Mouse (Mus musculus) spleen, postnatal 36 days (tissue): Measurements from ENCODE around the gene Otp.
A peak's percentile ranks its signal among the peaks of the same experiment; 100 is the strongest.

Experiments used
- DNase-seq, 2 experiments: peaks; one replicate each; pipeline ENCODE4 v3.0.0; 2022; ENCODE audit warnings: low spot score in 2 of 2, mixed read lengths in 1 of 2

Otp gene

DNA sequence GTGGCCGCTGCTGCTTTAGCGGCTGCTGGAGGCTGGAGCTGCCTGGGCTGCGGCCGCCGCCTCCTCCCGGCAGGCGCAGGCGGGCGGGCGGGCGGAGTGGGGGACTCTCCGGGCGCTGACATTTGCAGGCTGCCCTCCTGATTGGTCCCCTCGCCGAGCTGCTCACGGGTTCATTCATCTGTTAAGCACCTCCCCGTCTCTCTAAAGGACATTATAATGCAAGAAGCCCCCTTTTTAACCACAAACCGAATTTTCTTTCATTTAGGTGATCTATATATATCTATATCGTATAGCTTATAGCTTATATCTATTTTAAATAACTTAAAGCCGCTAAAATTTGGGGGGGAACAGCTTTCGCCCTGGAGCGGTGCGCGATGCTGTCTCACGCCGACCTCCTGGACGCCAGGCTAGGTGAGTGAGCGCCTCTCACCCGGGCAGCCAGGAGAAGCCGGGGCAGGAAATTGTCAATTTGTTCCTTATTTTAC lies at the start of gene Otp:
Gene Otp (plus strand): TSS at position 207 of the 485 bp plus-strand sequence.
- no peak for DNase-seq

DNA sequence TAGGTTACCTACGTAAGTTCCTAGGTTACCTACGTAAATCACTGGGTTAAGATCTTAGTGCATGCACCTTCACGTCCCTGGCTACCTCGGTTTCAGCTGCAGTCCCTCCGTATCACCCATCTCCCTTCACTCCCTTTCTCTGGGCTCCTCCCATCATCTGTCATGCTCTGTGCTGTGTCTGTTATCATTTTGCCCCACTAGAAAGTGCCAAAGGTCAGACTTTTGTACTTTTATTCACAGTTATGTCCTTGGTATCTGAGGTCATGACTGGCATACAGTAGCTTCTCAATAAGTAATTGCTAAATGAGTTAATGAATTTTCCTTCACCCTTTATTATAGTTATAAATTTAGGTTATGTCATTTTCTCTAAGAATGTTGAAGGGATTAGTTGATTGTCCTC lies 49.0 kb upstream of the Otp start:
- DNase-seq = no peak

DNA sequence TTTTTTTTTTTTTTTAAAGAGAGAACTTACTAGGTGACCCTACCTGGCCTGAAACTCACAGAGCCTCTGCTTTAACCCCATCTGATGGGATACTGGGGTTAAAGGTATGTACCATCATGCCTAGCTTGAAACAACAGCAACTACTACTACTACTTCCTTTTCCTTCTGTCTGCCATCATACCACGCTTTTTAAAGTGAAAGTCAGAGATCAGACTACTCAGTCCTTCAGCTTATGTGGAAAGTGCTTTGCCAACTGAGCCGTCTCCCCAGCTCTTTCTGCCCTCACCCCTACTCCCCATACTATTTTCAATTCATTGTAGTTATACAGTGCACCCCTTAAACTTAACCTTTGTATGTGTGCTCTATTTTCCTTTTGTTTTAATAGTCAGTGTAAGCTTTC lies 48.4 kb upstream of the Otp start:
- DNase-seq = no peak

DNA sequence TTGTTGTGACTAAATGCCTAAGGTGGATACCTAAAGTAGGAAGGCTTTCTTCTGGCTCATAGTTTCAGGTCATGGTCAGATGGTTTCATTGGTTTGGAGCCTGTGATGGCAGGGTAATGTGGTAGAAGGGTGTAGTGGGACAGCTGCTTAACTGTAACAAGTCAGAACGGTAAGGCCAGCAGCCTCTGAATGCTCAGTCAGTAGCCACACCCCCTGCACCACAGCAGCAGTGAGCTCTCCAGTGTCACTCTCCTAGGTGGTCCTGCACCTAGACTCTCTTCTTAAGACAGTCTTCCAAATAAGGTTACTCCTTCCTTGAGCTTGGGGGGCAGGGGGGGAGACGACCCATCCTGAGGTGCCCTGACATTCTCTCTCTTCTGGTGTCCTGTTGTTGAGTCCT lies 47.6 kb upstream of the Otp start:
- DNase-seq = no peak

DNA sequence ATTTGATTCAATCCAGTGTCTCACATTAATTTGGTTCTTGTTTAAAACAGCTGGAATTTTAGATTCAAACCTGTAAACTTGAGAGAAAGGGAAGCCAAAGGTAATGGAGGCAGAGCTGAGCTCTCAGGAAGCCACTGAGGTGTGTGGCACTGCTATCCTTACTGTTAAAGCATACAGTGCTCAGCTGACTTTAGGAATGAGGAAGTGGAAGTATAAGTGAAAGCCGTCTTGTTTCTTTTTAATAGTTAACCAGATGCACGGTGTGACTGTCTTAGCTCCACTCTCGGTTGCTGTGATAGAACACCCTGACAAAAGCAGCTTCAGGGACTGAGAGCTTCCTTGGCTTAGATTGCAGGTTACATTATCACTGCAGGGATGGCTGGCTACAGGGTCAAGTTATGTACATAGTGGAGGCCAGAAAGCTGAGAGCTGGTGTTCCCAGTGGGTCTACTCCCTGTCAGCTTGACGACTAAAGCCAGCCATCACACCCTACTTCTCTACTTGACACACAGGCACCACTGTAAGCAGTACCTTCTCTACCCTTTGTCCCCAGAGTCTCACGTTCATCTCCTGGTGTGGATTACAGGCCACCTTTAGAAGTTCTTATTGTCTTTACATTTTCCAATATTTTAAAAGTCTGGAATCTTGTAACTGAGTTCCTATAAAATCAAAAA lies 37.2 kb upstream of the Otp start:
- peak in 1 of 2 experiments; percentile 2 for DNase-seq

DNA sequence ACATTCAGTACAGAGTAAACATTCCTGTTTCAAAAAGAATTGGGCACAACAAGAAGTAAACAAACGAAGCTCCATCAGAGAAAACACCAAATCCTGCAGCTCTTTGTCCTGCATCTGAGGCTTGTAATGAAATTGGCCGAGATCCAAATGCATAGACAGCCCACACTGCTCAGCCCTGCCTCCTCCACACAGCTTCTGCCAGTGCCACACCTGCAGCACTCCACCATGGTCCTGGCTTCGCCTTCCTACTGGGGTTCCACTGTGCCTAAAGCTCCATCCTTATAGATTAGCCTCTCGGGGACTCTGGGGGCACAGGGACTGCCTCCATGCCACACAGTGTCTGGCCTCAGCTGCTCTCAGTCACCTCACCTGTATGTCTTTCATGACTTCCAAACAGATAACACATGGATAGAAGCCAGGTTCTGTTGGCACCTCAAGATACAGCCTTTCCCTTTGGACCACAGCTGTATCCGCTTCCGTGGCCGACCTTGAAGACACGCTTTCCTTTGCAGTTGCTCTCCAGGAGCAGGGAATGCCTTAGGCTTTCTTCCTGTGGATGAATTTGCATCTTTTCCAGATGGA lies 36.6 kb upstream of the Otp start:
- DNase-seq = no peak

DNA sequence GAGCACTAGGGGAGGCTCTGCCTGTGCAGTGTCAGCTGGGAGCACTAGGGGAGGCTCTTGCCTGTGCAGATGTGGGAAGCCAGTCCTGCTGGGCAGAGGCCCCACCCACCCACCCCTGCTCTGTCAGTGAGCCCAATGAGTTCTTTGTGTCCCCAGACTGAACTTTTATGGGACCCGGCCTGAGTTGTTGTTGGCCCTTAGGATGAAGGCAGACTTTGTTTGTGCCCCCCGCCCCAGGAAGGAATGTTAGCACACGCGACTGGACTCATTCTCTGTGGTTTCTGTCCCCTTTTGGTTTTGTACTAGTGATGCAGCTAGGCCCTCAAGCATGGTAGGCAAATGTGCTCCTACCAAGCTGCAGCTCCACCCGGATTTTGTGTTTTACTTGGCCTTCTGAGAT lies 32.2 kb upstream of the Otp start:
- DNase-seq = no peak

DNA sequence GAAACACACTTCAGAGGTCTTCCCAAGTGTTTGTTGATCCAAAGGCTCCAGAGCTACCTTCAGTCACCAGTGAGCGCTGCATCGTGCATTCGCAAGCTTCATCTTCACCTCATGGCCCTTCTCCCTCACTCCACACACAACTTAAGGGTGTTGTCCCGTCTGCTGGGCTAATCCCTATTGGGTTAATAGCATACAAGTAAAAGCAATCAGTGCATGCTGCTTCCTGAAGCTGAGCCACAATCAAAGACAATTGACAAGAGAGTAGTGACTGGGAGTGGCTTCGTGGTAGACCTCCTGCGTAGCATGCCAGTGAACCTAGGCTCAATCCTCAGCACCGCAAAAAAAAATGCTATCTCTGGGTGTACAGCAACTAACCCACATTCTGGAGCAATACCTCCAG lies 27.5 kb upstream of the Otp start:
- no peak for DNase-seq

DNA sequence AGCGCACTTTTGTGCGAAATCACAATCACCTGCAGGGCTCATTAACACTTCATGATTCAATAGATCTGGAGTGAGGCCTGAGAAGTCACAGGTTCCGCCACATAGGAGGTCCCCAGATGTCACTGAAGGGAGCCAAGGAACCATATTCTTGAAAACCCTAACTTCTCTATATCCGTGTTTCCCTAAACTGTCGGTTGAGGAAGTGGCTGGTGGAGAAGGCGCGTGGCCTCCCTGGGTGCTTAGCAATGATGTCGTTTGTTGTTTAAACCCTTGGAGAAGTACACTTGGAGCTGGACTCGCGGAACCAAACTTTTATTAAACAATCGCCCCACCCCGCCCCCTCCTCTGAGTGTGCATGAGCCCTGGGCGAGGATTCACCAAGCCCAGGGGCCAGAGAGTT lies 26.1 kb upstream of the Otp start:
- no peak for DNase-seq

DNA sequence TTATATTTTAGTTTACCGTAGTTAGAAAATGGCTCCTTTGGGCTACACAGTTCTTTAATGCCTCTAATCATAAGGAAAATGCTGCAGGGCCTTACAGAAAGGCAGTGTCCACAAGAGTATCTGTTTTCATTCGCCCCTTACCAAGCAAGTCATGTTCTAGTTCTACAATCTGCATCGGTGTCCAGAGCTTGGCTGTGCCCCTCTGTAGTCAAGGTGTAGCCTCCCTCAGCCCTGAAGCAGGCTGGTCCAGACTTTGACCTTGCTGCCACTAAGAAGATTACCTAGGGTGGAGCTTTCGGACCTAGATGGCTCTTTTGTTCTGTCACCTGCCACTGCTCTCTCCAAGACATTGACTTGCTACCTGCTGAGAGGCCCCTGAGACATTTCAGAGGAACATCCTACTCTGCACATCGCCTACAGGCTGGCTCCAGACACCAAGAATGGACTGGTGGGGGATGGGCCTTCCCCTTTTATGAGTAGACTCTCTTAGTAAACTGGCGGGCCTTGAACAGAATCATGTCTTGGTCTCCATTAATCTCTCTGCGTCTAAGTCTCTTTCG lies 17.3 kb upstream of the Otp start:
- DNase-seq = no peak

DNA sequence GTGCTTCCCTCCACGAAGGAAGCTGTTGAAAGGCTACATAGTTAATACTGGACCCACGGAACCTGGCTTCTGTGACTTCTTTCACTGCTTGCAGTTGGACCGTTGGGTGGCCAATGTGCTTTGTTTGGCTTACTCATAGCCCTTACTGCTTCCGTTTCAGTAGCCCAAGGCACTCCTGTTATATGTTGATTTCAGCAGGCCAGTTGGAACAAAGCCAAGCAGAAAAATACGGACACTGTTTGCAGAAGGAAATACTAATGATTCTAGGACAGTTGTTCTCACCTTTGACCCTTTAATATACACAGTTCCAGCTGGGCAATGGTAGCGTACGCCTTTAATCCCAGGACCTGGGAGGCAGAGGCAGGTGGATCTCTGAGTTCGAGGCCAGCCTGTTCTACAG lies 16.1 kb upstream of the Otp start:
- no peak for DNase-seq

DNA sequence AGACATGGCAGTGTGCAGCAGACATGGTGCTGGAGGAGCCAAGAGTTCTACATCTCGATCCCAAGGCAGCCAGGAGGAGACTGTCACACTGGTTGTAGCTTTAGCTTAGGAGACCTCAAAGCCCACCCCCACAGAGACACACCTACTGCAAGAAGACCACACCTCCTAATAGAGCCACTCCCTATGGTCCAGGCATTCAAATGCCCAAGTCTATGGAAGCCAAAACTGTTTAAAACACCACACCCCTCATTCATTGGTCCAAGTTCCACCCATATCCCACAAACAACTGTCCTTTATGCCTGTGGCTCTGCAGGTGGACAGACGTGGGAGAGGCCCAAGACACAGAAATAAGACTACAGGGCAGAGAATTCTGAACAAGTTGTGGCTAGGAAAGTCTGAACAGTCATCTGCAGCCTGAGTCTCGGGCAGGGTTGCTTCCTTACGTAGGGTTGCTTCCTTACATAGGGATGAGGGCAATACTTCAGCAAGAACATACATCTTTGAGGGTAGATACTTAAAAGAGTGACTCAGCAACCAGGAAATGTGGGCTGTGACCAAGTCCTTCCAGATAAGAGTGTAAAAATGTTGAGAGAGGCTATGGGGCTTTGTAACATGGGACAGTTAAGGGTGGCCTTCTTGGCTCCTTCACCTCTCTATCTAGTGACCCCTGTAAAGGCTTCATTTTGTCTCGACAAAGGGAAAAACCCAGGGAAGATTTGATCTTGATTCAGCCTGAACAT lies 12.7 kb upstream of the Otp start:
- DNase-seq = no peak

DNA sequence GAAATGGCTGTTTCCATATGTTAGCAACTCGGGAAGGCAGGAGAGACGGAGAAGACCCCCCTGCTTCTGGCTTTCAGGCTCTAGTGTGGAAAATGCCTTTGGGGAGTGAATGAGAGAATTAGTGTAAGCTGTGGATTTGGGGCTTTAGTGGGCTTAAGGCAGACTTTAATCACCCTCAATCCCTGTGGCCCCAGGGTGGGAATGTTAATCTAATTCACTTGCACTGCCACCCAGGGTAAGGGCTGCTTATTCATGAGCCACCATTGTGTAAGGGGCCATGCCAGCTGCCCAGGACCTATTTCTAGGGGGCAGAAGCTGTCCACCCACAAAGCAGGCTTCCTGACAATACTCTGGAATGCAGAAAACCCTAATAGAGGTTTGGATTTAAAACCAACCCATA lies 8.5 kb upstream of the Otp start:
- DNase-seq = no peak

DNA sequence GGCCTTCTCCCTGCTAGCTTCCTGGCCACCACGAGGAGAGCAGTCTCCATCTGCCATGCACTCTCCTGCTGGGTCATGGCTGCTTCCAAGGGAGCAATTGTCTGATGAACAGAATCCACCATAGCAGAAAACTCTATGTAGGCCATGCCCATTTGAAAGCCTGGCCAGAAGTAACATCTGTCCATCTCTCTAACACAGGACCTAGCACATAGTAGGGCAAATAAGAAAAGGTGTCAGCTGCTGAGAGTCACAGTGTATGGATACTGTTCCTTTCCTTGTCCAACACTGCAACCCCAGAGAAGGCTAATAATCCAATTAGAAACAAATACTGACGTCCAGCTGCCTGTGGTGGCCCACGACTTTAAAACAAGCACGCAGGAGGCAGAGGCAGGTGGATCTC lies 7.6 kb upstream of the Otp start:
- DNase-seq = no peak

DNA sequence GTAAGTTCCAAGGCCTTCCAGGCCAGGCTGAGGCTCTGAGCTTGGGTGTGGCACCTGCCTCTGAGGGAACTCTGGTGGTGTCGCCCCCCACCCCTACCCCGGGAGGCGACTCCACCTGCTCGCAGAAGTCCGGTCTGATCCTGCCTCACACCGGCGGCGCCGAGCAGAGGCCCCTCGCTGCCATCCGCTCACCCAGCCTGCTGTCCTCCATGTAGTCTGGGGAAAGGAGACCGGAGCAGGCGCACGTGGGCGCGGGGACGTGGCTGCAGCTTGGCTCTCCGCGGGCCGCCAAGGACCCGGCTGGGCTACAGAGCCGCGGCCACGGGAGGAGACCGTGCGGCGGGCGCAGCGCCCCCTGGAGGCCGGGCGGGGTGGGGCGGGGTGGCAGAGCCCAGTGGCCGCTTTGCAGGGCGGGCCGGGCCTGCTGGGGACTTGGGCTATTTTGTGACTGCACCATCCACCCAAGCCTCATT lies 6.9 kb upstream of the Otp start:
- DNase-seq = no peak

DNA sequence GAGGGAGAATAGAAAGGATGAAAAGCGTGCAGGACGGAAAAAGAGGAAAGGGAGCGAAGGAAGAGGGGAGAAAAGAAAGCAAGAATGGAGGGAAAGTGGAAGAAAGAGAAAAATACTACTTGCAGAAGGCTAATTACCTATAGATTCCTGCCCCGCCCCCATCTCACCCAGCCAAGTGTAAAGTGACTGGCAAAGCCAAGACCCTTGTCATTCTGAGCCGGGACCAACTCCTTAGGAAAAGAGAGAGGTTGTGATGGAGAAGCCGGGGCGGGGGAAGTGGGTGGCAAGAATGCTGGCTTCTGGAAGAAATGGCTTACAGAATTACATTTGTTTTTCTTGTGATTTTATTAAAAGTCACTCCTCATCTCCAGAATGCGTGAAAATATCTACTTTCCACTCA lies 5.9 kb upstream of the Otp start:
- DNase-seq = no peak

DNA sequence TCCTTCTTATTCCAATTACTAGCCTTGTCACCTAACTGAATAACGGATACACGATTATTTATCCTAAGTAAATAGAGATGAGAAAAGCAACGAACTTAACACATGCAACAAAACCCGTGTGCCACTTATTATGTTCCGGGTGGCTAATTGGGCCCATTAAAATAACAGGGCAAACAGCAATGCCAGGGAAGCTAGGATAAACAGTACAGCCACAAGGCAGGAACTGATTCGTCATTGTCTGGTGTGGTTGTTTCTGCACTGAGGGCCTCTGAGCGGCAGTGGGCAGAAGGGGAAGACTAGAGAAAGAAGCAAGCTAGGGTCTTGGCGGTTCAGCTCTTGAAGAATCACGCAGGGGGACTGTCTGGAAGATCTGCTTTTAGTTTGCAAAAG lies 5.3 kb upstream of the Otp start:
- DNase-seq = no peak

DNA sequence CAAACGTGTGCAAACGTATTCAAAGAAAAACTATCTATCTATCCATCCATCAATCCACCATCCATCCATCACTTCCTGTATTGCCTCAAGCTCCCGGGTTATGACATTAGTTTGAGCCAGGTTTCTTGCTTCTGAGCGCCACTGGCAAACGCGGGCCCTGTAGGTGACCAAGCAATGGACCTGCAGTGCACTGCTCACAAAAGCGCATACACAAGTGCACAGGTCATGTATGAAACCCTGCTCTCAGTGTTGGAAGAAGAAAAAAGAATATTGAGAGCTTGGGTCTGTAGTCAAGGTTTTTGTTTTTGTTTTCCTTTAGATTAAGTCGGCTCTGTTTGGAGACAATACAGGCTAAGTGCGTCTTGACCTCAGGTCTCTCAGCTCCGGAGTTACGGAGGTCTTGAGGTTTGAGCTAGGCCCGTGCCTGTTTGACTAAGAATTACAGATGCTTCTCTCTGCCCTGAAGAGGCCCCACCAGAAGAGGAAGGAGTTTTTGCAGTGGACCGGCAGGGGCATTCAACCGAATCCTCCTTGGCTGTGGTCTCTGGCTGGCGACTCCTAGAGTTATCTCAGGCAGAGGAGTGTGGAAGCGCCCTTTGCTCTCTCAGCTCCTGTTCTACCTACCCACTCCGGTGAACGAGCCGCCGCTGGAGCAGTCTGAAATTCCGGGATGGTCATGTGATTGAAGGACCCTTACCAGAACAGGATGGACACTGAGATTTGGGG lies 4.8 kb upstream of the Otp start:
- no peak for DNase-seq

DNA sequence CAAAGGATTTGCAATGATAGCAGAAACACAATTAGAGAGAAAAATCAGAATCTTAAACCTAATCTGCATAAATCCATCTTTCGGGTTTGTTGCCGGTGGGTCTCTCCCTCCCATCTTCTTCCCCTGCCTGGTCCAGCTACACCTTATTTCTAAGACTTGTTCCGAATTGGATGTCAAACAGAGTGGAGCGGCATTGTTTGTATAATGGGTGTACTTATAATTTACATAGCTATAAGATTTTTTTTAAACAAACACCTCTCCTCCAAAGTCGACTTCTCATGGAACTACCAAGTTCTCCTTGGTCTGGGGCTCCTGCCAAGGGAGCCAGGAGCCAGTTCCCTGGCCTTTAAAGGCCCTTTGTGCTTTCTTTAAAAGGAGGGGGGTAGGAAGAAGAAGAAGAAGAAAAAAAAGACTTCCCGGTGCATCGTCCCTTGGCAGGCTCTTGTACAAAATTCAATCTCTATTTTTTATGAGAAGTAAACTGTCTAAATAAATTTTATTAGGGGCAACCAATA lies 3.5 kb upstream of the Otp start:
- no peak for DNase-seq

DNA sequence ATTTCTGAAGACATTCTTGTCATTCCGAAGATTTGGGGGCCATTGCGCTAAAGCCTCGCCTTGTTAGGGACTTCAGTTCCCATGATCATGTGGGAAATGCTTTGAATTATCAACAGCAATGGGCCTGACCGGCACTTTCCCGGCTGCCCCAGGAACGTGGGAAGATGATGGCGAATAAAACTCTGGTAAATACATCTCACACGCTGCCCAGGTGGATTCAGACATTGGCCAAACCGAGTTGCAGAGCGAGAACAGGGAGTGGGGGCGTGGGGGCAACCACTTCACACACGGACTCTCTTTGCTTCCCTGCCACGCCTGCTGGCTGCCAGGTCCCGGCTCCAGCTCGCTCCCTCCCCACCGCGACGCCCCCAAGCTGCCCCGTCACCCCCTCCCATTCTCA lies 3.0 kb upstream of the Otp start:
- DNase-seq = no peak

DNA sequence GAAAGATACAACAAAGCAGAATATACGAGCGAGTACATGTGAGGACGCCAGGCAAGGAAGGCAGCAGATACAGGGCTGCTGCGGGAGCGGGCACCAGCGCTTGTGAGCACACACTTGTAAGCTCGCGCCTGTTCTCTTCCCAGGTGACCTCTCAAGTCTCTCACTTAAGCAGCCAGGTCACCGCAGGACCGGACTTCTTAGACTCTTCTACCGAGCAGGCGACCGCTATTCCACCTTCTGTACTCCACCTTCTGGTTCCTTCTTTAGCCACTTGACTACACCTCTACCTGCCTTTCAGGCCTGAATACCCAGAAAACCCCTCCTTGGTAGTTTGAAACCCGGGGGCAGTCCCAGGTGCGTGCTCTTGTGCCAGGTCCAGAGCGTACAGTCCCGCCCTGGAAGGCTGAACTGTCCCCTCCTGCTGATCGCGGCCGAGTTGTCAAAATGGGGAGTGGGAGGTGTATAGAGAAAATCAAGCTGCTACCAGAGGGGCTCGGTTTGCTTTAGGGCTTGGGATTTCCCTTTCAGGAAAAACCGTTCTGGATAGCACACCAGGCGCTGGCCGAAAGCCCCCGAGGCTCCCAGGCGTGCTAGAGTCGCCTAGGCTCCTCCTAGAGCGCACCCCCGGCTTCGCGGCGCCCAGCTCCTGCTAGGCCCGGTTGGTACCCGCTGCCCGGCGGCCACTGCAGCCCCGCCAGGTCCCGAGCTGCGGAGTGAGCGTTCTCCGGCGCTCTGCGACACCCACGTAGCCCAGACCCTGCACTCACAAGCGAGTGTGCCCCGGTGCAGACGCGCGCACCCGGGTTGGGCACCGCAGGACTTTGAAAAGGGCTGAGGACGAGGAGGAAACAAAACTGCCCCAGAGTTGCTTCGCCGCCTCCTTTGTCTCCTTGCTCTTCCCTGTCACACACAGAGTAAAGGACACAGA lies 2.0 kb upstream of the Otp start:
- DNase-seq = no peak
